Mouse (Mus musculus): ENCODE measurements around the gene Cpn2. TPM values are rescaled to one million over a fixed set of nuclear protein-coding genes. Genes with fewer than 3 reads are reported as not detected.

The Cpn2 gene
- 0.08 and 0.09 TPM in 2 replicates for polyA plus RNA-seq (2015; fragmentation: Nextera tagmentation; extraction: Ambion mirVana)

GRCm38 (mm10) chr16:30267359-30267758, at the start of gene Cpn2:
Gene Cpn2 (minus strand): TSS chr16:30267499.
- no peak for ATAC-seq
- Histone ChIP-seq H3K9me3 (ENCODE audit: control insufficient read depth) (no peaks in the 10 kb centered on the region), H3K36me3 (ENCODE audit: control insufficient read depth, insufficient read depth) (no peaks in the 10 kb centered on the region), H3K27me3 (replicated peaks; ENCODE audit: control insufficient read depth, insufficient read depth, low read length) (no peaks in the 10 kb centered on the region), H3K4me3 (ENCODE audit: low read depth, low read length) (no peak within 1 kb of the TSS), H3K27ac (ENCODE audit: low read depth, low read length) (no peak within 1 kb of the TSS), H3K4me1 (replicated peaks; ENCODE audit: control insufficient read depth, insufficient read depth, low read length) (no peaks in the 10 kb centered on the region), H3K9ac (ENCODE audit: low read depth, low read length) (no peak within 1 kb of the TSS), H3K4me2 (replicated peaks; ENCODE audit: low read depth) (0 out of 2 replicates have a peak within 1 kb of the TSS, but pooled peaks have one; percentile 13)
- TF ChIP-seq CTCF (IDR thresholded peaks at IDR 0.05; ENCODE audit: low read depth) = no peak
- 39% methylated on average over 5 of the region's 5 CpGs for WGBS

- ATAC-seq = no peak
- no peak overlapping the region for H3K4me2 ChIP-seq (replicated peaks; ENCODE audit: low read depth)
- H3K27ac ChIP-seq (ENCODE audit: low read depth, low read length) = no peak overlapping the region
- no peak overlapping the region for H3K9ac ChIP-seq (ENCODE audit: low read depth, low read length)
- H3K4me3 ChIP-seq (ENCODE audit: low read depth, low read length) = no peak overlapping the region
- TF ChIP-seq CTCF (IDR thresholded peaks at IDR 0.05; ENCODE audit: low read depth) = peak; percentile 71
- no peaks in the 10 kb centered on the region for H3K9me3 ChIP-seq (ENCODE audit: control insufficient read depth)
- H3K27me3 ChIP-seq (replicated peaks; ENCODE audit: control insufficient read depth, insufficient read depth, low read length) = no peaks in the 10 kb centered on the region
- H3K36me3 ChIP-seq (ENCODE audit: control insufficient read depth, insufficient read depth) = peaks cover 26% of the 10 kb centered on the region
- H3K4me1 ChIP-seq (replicated peaks; ENCODE audit: control insufficient read depth, insufficient read depth, low read length) = peaks cover 3% of the 10 kb centered on the region; the same call in 1 of the 2 replicates
Observed at GRCm38 (mm10) chr16:30314236-30314635, 46.9 kb upstream of the Cpn2 start.

GRCm38 (mm10) chr16:30310647-30311046, 43.3 kb upstream of the Cpn2 start, which contains the start of gene Gp5:
Gene Gp5 (minus strand): TSS chr16:30310779.
- no peak for TF ChIP-seq CTCF (IDR thresholded peaks at IDR 0.05; ENCODE audit: low read depth)
- H3K27ac ChIP-seq (ENCODE audit: low read depth, low read length) = no peak within 1 kb of the TSS
- peaks cover 7% of the 10 kb centered on the region; the same call in 1 of the 2 replicates for H3K4me1 ChIP-seq (replicated peaks; ENCODE audit: control insufficient read depth, insufficient read depth, low read length)
- H3K9ac ChIP-seq (ENCODE audit: low read depth, low read length) = no peak within 1 kb of the TSS
- no peaks in the 10 kb centered on the region for H3K9me3 ChIP-seq (ENCODE audit: control insufficient read depth)
- H3K4me2 ChIP-seq (replicated peaks; ENCODE audit: low read depth) = peak within 1 kb of the TSS; percentile 97
- no peak for ATAC-seq
- peak within 1 kb of the TSS; percentile 54 for H3K4me3 ChIP-seq (ENCODE audit: low read depth, low read length)
- peaks cover 6% of the 10 kb centered on the region for H3K36me3 ChIP-seq (ENCODE audit: control insufficient read depth, insufficient read depth)
- peaks cover 18% of the 10 kb centered on the region for H3K27me3 ChIP-seq (replicated peaks; ENCODE audit: control insufficient read depth, insufficient read depth, low read length)

- Histone ChIP-seq H3K4me3 (ENCODE audit: low read depth, low read length) (peak overlapping the region; percentile 54), H3K4me1 (replicated peaks; ENCODE audit: control insufficient read depth, insufficient read depth, low read length) (peaks cover 7% of the 10 kb centered on the region; the same call in 1 of the 2 replicates), H3K4me2 (replicated peaks; ENCODE audit: low read depth) (peak overlapping the region; percentile 97), H3K9ac (ENCODE audit: low read depth, low read length) (no peak overlapping the region), H3K27ac (ENCODE audit: low read depth, low read length) (no peak overlapping the region), H3K36me3 (ENCODE audit: control insufficient read depth, insufficient read depth) (0 out of 2 replicates have a peak, but pooled peaks cover 3% of the 10 kb centered on the region), H3K27me3 (replicated peaks; ENCODE audit: control insufficient read depth, insufficient read depth, low read length) (peaks cover 18% of the 10 kb centered on the region), H3K9me3 (ENCODE audit: control insufficient read depth) (no peaks in the 10 kb centered on the region)
- 44% methylated on average over 8 of the region's 8 CpGs for WGBS
- no peak for TF ChIP-seq CTCF (IDR thresholded peaks at IDR 0.05; ENCODE audit: low read depth)
- peak; percentile 58; the same call in 1 of the 2 replicates for ATAC-seq
Observed at GRCm38 (mm10) chr16:30310171-30310515, 42.8 kb upstream of the Cpn2 start.

- peak overlapping the region; percentile 54 for H3K4me3 ChIP-seq (ENCODE audit: low read depth, low read length)
- no peaks in the 10 kb centered on the region for H3K36me3 ChIP-seq (ENCODE audit: control insufficient read depth, insufficient read depth)
- peak; percentile 16 for ATAC-seq
- TF ChIP-seq CTCF (IDR thresholded peaks at IDR 0.05; ENCODE audit: low read depth) = no peak
- peaks cover 18% of the 10 kb centered on the region for H3K27me3 ChIP-seq (replicated peaks; ENCODE audit: control insufficient read depth, insufficient read depth, low read length)
- no peak overlapping the region for H3K27ac ChIP-seq (ENCODE audit: low read depth, low read length)
- H3K9ac ChIP-seq (ENCODE audit: low read depth, low read length) = peak overlapping the region; percentile 44; the same call in 1 of the 2 replicates
- H3K9me3 ChIP-seq (ENCODE audit: control insufficient read depth) = no peaks in the 10 kb centered on the region
- WGBS = 8% methylated on average over 34 of the region's 34 CpGs
- H3K4me1 ChIP-seq (replicated peaks; ENCODE audit: control insufficient read depth, insufficient read depth, low read length) = peaks cover 7% of the 10 kb centered on the region; the same call in 1 of the 2 replicates
- H3K4me2 ChIP-seq (replicated peaks; ENCODE audit: low read depth) = peak overlapping the region; percentile 97
Observed at GRCm38 (mm10) chr16:30309395-30310170, 42.3 kb upstream of the Cpn2 start.

- Histone ChIP-seq H3K36me3 (ENCODE audit: control insufficient read depth, insufficient read depth) (no peaks in the 10 kb centered on the region), H3K27me3 (replicated peaks; ENCODE audit: control insufficient read depth, insufficient read depth, low read length) (peaks cover 18% of the 10 kb centered on the region), H3K9me3 (ENCODE audit: control insufficient read depth) (no peaks in the 10 kb centered on the region), H3K4me2 (replicated peaks; ENCODE audit: low read depth) (peak overlapping the region; percentile 97), H3K4me3 (ENCODE audit: low read depth, low read length) (peak overlapping the region; percentile 54), H3K9ac (ENCODE audit: low read depth, low read length) (peak overlapping the region; percentile 44), H3K27ac (ENCODE audit: low read depth, low read length) (no peak overlapping the region), H3K4me1 (replicated peaks; ENCODE audit: control insufficient read depth, insufficient read depth, low read length) (peaks cover 7% of the 10 kb centered on the region; the same call in 1 of the 2 replicates)
- WGBS = under 1% methylated on average over 72 of the region's 72 CpGs
- ATAC-seq = peak; percentile 73
- TF ChIP-seq CTCF (IDR thresholded peaks at IDR 0.05; ENCODE audit: low read depth) = peak; percentile 74
Observed at GRCm38 (mm10) chr16:30308616-30309394, 41.5 kb upstream of the Cpn2 start.

Data from intestine, postnatal 0 days (tissue).